Mouse (Mus musculus) Patski (cell line): ENCODE data around the gene Slc39a1. TPM values are rescaled to one million over a fixed set of nuclear protein-coding genes. Genes with fewer than 3 reads are reported as not detected.

Experiments used
- ATAC-seq: fragments of 100-300 bp; one replicate; pipeline ENCODE4 v1.8.0; 2021
- CTCF ChIA-PET: fragments of 350-600 bp; sonication (Branson Sonifier 250); formaldehyde crosslinking; loops from one replicate; lab custom pipeline; 2022; ENCODE audit warnings: inconsistent platforms; lab: Charles Lee
- POLR2A ChIA-PET: fragments of 350-600 bp; sonication (Branson Sonifier 250); formaldehyde crosslinking; loops from one replicate; lab custom pipeline; 2022; ENCODE audit warnings: antibody characterized with exemption, inconsistent platforms; lab: Charles Lee
- DNase-seq: peaks from one replicate; pipeline ENCODE4 v3.0.0-alpha.2; 2011; ENCODE audit warnings: low read depth, low spot score
- H3K27me3 ChIP-seq: fragments of 371-371 bp; one replicate; pipeline ENCODE4 v1.5.1; 2021
- CTCF ChIP-seq: fragments of 100-300 bp; IDR thresholded peaks from one replicate; pipeline ENCODE4 v1.5.1; 2021
- in situ Hi-C: fragments of 300-500 bp; cut with MboI; formaldehyde crosslinking; loops from 3 replicates; pipeline ENCODE4 v1.11.1; 2018; ENCODE audit warnings: low pct_unique_long_range_greater_than_20kb, mixed read lengths
- polyA plus RNA-seq: library from polyadenylated mRNA; unstranded; gene quantifications from one replicate; pipeline ENCODE4 v1.2.3, GENCODE M21; 2021

Gene Slc39a1
- polyA plus RNA-seq, 1 experiment from 2014 or later, result 243 TPM

DNA sequence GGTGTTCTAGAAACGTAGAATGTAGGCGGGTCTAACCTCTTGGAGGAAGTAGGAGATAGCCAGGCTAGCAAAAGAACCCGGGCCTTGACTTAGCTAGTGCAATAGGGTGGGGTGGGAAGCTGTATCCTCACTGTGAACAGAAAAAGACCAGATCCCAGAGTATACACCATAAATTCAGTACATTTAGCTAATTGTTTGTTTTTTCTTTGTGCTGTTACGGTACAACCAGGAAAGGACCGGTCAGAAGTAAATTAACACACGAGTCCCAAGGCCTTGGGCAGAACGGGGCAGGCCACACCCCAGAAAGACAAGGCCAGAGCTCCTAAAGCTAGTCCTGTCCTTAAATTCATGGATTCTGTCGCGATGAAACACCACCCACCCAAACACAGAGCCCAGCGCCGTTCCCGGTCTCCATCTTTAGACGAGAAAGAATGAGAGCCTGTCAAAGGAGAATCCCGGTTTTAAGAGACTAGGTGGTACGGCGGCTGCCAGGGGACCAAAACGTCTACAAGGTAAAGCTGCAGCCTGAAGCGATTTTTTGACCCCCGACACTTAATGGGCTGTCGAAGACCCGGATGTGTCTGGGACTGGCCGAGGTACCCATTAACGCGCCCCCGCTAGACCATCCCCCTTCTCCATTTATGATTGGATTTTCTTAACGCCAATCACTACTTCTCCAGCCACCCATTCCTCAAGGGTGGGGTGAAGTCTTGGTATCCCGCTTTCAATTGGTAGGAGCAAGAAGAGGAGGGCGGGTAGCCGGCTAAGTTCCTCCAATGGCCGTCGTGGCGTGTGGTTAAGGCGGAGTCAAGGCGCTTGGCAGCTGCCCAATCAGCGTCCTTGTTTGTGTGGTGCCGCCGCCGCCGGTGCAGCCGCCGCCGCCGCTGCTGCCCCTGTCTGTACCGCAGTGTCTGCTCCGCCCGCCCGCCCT, 44.6 kb downstream of the Slc39a1 start, which contains the start of gene Gatad2b:
Gene Gatad2b, plus strand, starts transcription at position 834 of the 931 bp plus-strand sequence.
- in situ Hi-C loops, result no loop called here
- no peak for TF ChIP-seq CTCF
- POLR2A ChIA-PET, result interaction anchor here (0.6 to 1.3 kb wide), 9 partner anchors 9 to 142 kb away, joined by 3 to 5 read pairs (median 4); partner anchors contain the start of gene Dennd4b
- CTCF ChIA-PET, result interaction anchor here (0.9 to 1.9 kb wide), 5 partner anchors 9 to 131 kb away, joined by 3 to 10 read pairs (median 4); no protein-coding TSS in a partner anchor
- ATAC-seq (peak; percentile 96), DNase-seq (peak; percentile 100)
- no peaks in the 10 kb centered on the region for H3K27me3 ChIP-seq

DNA sequence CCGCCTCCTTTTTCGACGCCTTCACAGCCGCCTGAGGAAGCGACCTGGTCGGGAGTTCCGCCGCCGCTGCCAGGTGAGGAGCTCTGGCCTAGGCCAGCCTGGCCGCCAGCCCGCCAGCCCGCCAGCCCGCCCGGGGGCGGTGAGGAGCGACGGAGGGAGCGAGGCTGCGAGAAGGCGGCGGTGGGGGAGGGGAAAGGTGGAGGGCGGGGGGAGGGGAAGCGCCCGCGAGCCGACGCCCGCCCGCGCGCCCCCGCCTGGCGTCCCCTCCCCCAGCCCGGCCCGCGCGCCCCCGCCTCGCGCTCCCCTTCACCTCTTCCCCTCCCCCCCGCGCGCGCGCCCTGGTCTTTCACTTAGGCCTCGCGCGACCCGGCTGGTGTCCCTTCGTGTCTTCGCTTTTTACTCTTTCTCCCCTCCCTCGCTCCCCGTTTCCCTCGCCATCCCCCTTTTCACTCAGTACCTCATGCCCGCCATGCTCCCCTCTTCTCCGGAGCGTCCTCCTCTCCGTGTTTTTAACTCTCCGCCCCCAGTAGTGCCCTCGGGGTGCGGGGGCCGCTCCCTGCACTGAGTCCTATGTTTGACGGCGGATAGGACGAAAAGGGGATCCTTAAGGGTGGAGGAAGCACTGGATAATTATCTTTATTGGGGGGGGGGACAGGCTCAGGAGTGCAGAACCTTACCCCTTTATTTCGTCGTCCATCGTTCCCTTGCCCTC, 45.5 kb downstream of the Slc39a1 start:
- no peak for TF ChIP-seq CTCF
- ATAC-seq (peak; percentile 20), DNase-seq (peak; percentile 7)
- ChIA-PET POLR2A (interaction anchor here (0.6 to 1.3 kb wide), 5 partner anchors 16 to 62 kb away, joined by 3 to 5 read pairs (median 3); no protein-coding TSS in a partner anchor), CTCF (interaction anchor here (1.2 to 1.9 kb wide), 4 partner anchors 10 to 130 kb away, joined by 3 to 10 read pairs (median 4); no protein-coding TSS in a partner anchor)
- no peaks in the 10 kb centered on the region for H3K27me3 ChIP-seq
- in situ Hi-C loops, result no loop called here

DNA sequence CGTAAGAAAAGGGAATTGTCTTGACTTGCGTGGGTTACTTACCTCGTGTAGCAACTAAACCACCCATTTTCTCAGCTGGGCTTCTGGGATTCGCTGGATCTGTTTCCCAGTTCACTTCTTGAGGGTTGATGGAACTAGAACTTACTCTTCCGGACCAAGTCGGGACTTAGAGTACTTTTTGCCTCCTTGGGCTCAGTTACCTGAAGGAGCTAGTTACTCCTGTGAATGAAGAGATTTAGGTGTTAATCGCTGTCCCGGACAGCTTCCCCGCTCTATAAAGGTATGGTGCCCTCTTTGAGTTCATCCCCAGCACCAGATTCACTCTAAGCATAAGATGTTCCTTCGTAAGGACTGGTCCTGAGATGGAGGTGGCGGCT, 46.1 kb downstream of the Slc39a1 start:
- POLR2A ChIA-PET, result interaction anchor here (1.0 kb wide), 1 partner anchor 22 kb away, joined by 3 read pairs; no protein-coding TSS in a partner anchor
- no peaks in the 10 kb centered on the region for H3K27me3 ChIP-seq
- CTCF ChIA-PET, result interaction anchor here (0.9 to 1.3 kb wide), 3 partner anchors 16 to 79 kb away, joined by 3 to 4 read pairs (median 3); no protein-coding TSS in a partner anchor
- no peak for TF ChIP-seq CTCF
- in situ Hi-C loops, result no loop called here
- DNase-seq (peak; percentile 6), ATAC-seq (no peak)

DNA sequence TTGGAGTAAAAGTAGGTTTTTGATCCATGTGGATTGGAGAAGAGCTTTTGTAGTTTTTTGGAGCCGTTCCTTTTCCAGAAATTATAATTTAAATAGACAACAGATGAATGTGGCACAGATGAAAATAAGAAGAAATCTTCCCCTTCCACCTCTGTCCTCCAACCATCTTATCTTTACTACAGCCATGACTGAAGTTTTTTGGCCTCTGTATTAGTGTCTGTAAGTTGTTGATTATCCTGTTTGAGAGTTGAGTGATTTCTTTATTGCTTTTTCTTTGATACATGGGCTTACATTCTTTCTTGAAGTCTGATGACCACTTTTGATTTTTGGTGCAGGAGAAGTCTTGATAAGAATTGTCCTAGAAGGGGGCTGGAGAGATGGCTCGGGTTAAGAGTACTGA, 46.7 kb downstream of the Slc39a1 start:
- ATAC-seq (no peak), DNase-seq (no peak)
- in situ Hi-C loops, result no loop called here
- no peaks in the 10 kb centered on the region for H3K27me3 ChIP-seq
- no peak for TF ChIP-seq CTCF
- CTCF ChIA-PET, result interaction anchor here (0.9 to 1.3 kb wide), 3 partner anchors 15 to 78 kb away, joined by 3 to 4 read pairs (median 3); no protein-coding TSS in a partner anchor
- POLR2A ChIA-PET, result interaction anchor here (1.0 kb wide), 1 partner anchor 23 kb away, joined by 3 read pairs; no protein-coding TSS in a partner anchor

Other genes starting within 250 kb of the Slc39a1 start
- 205 TPM for gene Hax1, start 249.4 kb upstream of the Slc39a1 start, polyA plus RNA-seq
- 182 TPM for gene 4933434E20Rik, start 196.5 kb upstream of the Slc39a1 start, polyA plus RNA-seq
- gene Ubap2l, start 195.5 kb upstream of the Slc39a1 start, polyA plus RNA-seq, result 232 TPM
- 501 TPM for gene Tpm3, start 175.5 kb upstream of the Slc39a1 start, polyA plus RNA-seq
- gene Nup210l, start 144.0 kb upstream of the Slc39a1 start, polyA plus RNA-seq, result 0.46 TPM
- gene Rps27, start 34.5 kb upstream of the Slc39a1 start, polyA plus RNA-seq, result 2,084 TPM
- 66.8 TPM for gene Rab13, start 34.5 kb upstream of the Slc39a1 start, polyA plus RNA-seq
- gene Jtb, start 16.6 kb upstream of the Slc39a1 start, polyA plus RNA-seq, result 108 TPM
- 1.1 TPM for gene Creb3l4, start 4.7 kb upstream of the Slc39a1 start, polyA plus RNA-seq
- gene Crtc2, start 6.0 kb downstream of the Slc39a1 start, polyA plus RNA-seq, result 77.0 TPM
- 14.1 TPM for gene Dennd4b, start 17.0 kb downstream of the Slc39a1 start, polyA plus RNA-seq
- gene Gatad2b, start 45.0 kb downstream of the Slc39a1 start, polyA plus RNA-seq, result 40.8 TPM
- 2.9 TPM for gene Slc27a3, start 141.8 kb downstream of the Slc39a1 start, polyA plus RNA-seq
- gene Ints3, start 185.4 kb downstream of the Slc39a1 start, polyA plus RNA-seq, result 77.8 TPM
- 5.3 TPM for gene Npr1, start 217.7 kb downstream of the Slc39a1 start, polyA plus RNA-seq
- 129 TPM for gene Ilf2, start 228.0 kb downstream of the Slc39a1 start, polyA plus RNA-seq
- 104 TPM for gene Snapin, start 242.9 kb downstream of the Slc39a1 start, polyA plus RNA-seq